Mouse (Mus musculus) testis, adult 2 months (tissue): ENCODE measurements around the gene Scgb1a1. TPM values are rescaled to one million over a fixed set of nuclear protein-coding genes. Genes with fewer than 3 reads are reported as not detected.
"Not testable (repeated sequence)": the region's sequence is repeated elsewhere in the genome, so short reads cannot be mapped to it uniquely, and the experiment has no call there.

Source experiments
- H3K27ac ChIP-seq: fragments of 200-500 bp; 2 replicates; pipeline ENCODE4 v1.5.1; 2012; ENCODE audit warnings: low read depth, low read length; ENCODE audit not compliant: control insufficient read depth, insufficient read depth
- H3K27me3 ChIP-seq: fragments of 200-500 bp; 2 replicates; pipeline ENCODE4 v1.6.1; 2012; ENCODE audit warnings: mild to moderate bottlenecking, low read length, moderate library complexity; ENCODE audit not compliant: control insufficient read depth, insufficient read depth
- H3K36me3 ChIP-seq: fragments of 200-500 bp; 2 replicates; pipeline ENCODE4 v1.6.1; 2012; ENCODE audit warnings: mild to moderate bottlenecking, low read length; ENCODE audit not compliant: control insufficient read depth, insufficient read depth
- H3K4me1 ChIP-seq: fragments of 200-500 bp; 2 replicates; pipeline ENCODE4 v1.6.1; 2012; ENCODE audit warnings: low read length; ENCODE audit not compliant: control insufficient read depth, insufficient read depth
- H3K4me3 ChIP-seq: fragments of 200-500 bp; 2 replicates; pipeline ENCODE4 v1.5.1; 2012; ENCODE audit warnings: low read depth, mild to moderate bottlenecking, low read length, moderate library complexity, mixed read lengths; ENCODE audit not compliant: control insufficient read depth
- CTCF ChIP-seq: fragments of 200-500 bp; IDR thresholded peaks from 2 replicates; pipeline ENCODE4 v1.5.1; 2012; ENCODE audit warnings: low read depth, mild to moderate bottlenecking, inconsistent platforms, low read length, moderate library complexity; ENCODE audit not compliant: control insufficient read depth, insufficient read depth, insufficient replicate concordance
- POLR2A ChIP-seq: fragments of 200-500 bp; IDR thresholded peaks from 2 replicates; pipeline ENCODE4 v1.6.1; 2012; ENCODE audit warnings: low read depth, mild to moderate bottlenecking, inconsistent platforms, low read length, moderate library complexity; ENCODE audit not compliant: control insufficient read depth
- polyA plus RNA-seq: library from polyadenylated mRNA; depleted of rRNA; stranded (reverse); fragments of >200 nt; gene quantifications from 2 replicates; pipeline ENCODE4 v1.2.3, GENCODE M21; 2012

The Scgb1a1 gene
- polyA plus RNA-seq, 1 experiment, result 0.41 TPM

DNA sequence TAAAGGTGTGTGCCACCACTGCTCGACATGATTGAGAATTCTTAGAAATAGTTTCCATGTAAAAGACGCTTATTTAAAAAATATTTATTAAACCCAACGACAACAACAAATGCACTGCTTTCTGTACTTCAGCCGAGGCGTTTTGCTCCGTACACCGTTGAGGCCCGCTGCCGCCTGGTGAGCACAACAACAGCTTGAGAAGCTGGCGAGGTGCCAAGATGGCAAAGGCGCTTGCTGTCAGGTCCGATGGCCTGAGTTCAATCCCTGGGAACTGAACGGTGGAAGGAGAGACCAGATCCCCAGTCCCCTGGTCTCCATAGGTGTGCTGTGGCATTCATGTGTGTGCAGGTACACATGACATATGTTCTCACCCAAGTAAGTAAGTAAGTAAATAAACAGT, 9.7 kb upstream of the Scgb1a1 start:
- Histone ChIP-seq H3K27ac (no peak overlapping the region), H3K27me3 (no peaks in the 10 kb centered on the region), H3K4me1 (peaks cover 4% of the 10 kb centered on the region; the same call in 1 of the 2 replicates), H3K36me3 (no peaks in the 10 kb centered on the region), H3K4me3 (no peak overlapping the region)
- TF ChIP-seq CTCF (no peak), POLR2A (no peak)

DNA sequence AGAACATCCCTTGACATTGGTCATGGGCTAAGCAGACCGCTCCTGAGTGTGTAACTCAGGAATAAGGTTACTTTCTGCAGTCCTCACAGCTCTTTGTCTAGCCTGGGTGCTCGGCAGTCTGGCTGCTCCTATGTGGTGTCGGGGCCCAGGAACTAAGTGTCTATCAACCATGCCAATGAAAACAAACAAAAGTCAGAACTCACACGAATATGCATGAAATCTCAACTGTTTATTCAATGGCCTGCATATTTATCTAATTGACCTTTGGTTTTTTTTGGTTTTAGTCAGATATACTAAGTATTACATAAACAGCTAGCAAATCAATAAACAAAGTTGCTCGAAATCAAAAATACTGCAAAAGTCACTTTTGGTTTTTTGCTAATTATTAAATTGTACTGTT, 7.4 kb upstream of the Scgb1a1 start:
- Histone ChIP-seq H3K4me1 (peaks cover 4% of the 10 kb centered on the region; the same call in 1 of the 2 replicates), H3K27me3 (no peaks in the 10 kb centered on the region), H3K4me3 (no peak overlapping the region), H3K36me3 (no peaks in the 10 kb centered on the region), H3K27ac (no peak overlapping the region)
- no peak for TF ChIP-seq POLR2A
- TF ChIP-seq CTCF, result no peak

DNA sequence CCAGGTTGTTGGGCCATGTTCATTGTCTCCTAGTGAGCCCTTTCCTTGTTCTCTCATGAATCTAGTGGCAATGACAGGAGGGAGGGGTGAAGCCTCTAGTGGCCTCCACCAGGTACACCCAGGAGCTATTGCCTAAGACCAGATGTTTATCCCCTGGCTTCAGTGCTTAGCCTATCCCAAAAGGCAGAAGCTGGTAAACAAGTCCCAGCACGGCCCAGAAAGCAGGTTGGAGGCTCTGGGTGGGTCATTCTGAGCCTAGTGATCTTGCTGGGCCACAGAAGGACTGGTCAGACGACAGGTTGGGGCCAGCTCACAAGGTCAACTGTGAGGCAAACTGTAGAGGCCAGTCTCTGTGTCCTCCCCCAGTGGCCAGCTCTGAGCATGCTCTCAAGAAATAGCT, 3.0 kb upstream of the Scgb1a1 start:
- no peaks in the 10 kb centered on the region for H3K4me1 ChIP-seq
- TF ChIP-seq POLR2A, result no peak
- TF ChIP-seq CTCF, result no peak
- H3K27ac ChIP-seq, result 0 out of 2 replicates have a peak overlapping the region, but pooled peaks have one; percentile 43
- no peaks in the 10 kb centered on the region for H3K27me3 ChIP-seq
- H3K4me3 ChIP-seq, result no peak overlapping the region
- H3K36me3 ChIP-seq, result no peaks in the 10 kb centered on the region

DNA sequence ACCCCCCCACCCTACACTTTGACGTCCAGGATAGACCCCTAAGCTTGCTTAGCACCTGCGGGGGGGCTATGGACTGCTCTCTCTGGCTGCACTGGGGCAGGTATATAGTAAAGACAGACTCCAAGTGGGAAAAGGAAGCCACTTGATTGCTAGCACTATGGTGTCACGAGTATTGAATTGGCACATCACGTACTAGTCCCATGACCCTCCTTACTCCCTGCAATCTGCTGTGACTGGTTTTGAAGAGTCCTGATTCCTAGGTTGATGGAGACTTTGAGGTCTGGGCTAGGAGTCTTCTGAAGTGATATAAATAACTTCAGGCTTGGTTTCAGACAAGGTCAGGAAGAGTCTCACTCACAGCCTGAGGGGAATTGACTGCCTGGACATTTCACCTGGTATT, 2.4 kb upstream of the Scgb1a1 start:
- no peaks in the 10 kb centered on the region for H3K4me1 ChIP-seq
- no peaks in the 10 kb centered on the region for H3K27me3 ChIP-seq
- TF ChIP-seq CTCF, result no peak
- no peak for TF ChIP-seq POLR2A
- no peak overlapping the region for H3K4me3 ChIP-seq
- H3K27ac ChIP-seq, result 0 out of 2 replicates have a peak overlapping the region, but pooled peaks have one; percentile 43
- no peaks in the 10 kb centered on the region for H3K36me3 ChIP-seq

DNA sequence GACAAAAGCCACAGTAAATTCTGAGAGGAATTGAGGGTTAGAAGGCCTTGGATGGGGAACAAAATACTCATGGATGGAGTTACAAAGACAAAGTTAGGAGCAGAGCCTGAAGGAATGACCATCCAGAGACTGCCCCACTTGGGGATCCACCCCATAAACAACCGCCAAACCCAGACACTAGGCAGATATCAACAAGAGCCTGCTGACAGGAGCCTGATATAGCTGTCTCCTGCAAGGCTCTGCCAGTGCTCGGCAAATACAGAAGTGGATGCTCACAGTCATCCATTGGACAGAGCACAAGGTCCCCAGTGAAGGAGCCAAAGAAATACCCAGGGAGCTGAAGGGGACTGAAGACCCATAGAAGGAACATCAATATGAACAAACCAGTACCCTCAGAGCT, 3.9 kb downstream of the Scgb1a1 start:
- H3K27me3 ChIP-seq, H3K4me1 ChIP-seq, H3K27ac ChIP-seq, H3K4me3 ChIP-seq, H3K36me3 ChIP-seq: not testable (repeated sequence)

DNA sequence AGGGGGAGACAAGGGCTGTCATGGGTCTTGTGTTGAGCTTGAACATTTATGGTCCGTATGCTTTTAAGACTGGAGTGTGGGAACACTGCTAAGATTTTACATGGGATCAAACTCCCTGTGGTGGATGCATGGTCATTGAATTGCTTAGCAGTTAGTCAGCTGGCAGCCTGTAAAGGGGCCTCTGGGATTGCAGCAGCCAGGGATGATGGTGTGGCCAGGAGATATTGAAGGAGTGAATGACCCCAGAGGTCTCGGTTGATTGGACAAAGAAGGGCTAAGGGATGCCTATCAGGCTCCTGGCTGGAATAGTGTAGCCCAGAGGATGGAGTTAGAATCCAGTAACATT, 4.8 kb downstream of the Scgb1a1 start:
- no peak overlapping the region for H3K4me3 ChIP-seq
- peak overlapping the region; percentile 62 for H3K27ac ChIP-seq
- H3K4me1 ChIP-seq, result peaks cover 8% of the 10 kb centered on the region
- TF ChIP-seq CTCF, result no peak
- TF ChIP-seq POLR2A, result no peak
- H3K36me3 ChIP-seq, result no peaks in the 10 kb centered on the region
- H3K27me3 ChIP-seq, result no peaks in the 10 kb centered on the region

DNA sequence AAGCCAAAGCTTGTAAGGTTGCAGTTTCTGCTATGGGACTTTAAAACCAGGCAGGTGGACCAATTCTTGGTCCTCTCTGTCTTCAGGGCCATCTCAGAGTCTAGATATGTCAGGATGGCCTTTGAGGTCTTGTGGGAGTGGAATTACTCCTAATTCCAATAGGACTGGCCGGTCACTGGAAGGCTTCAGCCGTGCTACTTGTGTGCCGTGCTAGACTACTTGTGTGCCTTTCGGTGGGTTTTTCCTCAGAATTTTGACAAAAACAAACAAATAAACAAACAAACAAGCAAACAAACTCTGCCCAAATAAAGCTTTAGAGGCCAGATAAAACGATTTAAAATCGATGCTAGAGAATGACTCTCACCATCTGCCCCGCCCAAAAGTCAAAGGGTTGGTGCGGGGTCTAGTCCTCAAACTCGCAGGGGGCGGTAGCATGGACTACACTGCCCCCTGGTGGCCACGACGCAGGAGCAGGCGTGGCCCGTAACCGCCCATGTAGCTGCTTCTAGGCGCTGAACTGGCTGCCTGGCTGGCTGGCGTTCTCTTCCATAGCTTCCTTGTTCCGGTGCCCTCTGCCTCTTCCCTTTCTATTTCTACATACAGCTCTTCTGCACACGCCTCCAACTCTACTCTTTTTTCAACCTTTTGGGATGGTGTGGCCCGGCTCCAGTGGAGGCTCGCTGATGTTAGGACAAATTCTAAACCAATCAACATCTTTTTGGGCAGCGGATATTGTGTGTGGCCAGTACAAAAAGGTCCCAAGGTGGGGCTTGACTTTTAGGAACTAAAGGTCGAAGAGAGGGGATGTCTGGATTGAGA, 5.4 kb downstream of the Scgb1a1 start:
- 0 out of 2 replicates have a peak, but pooled peaks have one; percentile 23 for TF ChIP-seq POLR2A
- TF ChIP-seq CTCF, result peak; percentile 98

More for the DNA sequence above, 5.4 kb downstream of the Scgb1a1 start:
- Histone ChIP-seq H3K27me3 (no peaks in the 10 kb centered on the region), H3K4me1 (peaks cover 8% of the 10 kb centered on the region), H3K36me3 (no peaks in the 10 kb centered on the region), H3K4me3 (peak overlapping the region; percentile 35; the same call in 1 of the 2 replicates), H3K27ac (peak overlapping the region; percentile 62)
